Mouse (Mus musculus): ENCODE measurements at regions not wholly inside any gene's neighbourhood (a gene's known extent, or its start where the extent isn't known, plus 50 kb on each side); places are given as distances from the start of the nearest gene placed in this dataset.

GRCm38 (mm10) chr16:74984207-74984606 is 572.6 kb upstream of the Robo2 start:
- TF ChIP-seq CTCF (IDR thresholded peaks at IDR 0.05; ENCODE audit: low read depth, low read length) (no peak), GATA1 (IDR thresholded peaks at IDR 0.05; ENCODE audit: borderline replicate concordance, low read length) (no peak), POLR2AphosphoS5 (IDR thresholded peaks at IDR 0.05; ENCODE audit: insufficient replicate concordance, low read depth, low read length) (no peak), TAL1 (conservative IDR thresholded peaks at IDR 0.05; ENCODE audit: low read depth, low read length) (no peak), GATA2 (IDR thresholded peaks at IDR 0.05; ENCODE audit: borderline replicate concordance, low read depth, low read length) (no peak)
